Comparison of ENCODE assay signal across 8 mouse cellular contexts in genomic region chr17:50189381-50190012, GRCm38 (mm10). TPM values are rescaled to one million over a fixed set of nuclear protein-coding genes. Genes with fewer than 3 reads are reported as not detected.
A peak's percentile ranks its signal among the peaks of the same experiment; 100 is the strongest.
DNase-seq lines count a peak whose midpoint lies in the region; ATAC-seq and TF ChIP-seq lines count a peak whose summit lies in the region.

No protein-coding gene starts in this region.

- no peaks in the 10 kb centered on the region for H3K9me3 ChIP-seq in ES-Bruce4 (replicated peaks; ENCODE audit: control insufficient read depth, insufficient read depth, low read length, poor library complexity, severe bottlenecking)
- no peaks in the 10 kb centered on the region for H3K9me3 ChIP-seq in forebrain, embryonic 12.5 days

- no peak overlapping the region for H3K27ac ChIP-seq in ES-Bruce4 (ENCODE audit: insufficient read depth, low read length)
- 0 out of 2 replicates have a peak overlapping the region, but pooled peaks have one; percentile 19 for H3K27ac ChIP-seq in forebrain, embryonic 12.5 days

- H3K4me1 ChIP-seq in ES-Bruce4 (ENCODE audit: control insufficient read depth, insufficient read depth, low read length) = no peaks in the 10 kb centered on the region
- H3K4me1 ChIP-seq in forebrain, embryonic 12.5 days = peaks cover 33% of the 10 kb centered on the region

- intact Hi-C loops in heart, postnatal 14 days (cut with DNase I) = loop anchor here (2.0 to 10.0 kb wide), 2 partner anchors 55 to 221 kb away; no protein-coding TSS in a partner anchor

- no peak for TF ChIP-seq POLR2A in ES-Bruce4 (IDR thresholded peaks at IDR 0.05; ENCODE audit: insufficient read depth, low read length)

- DNase-seq in adrenal gland, postnatal 14 days = peak; percentile 74
- peak; percentile 82 to 83 for DNase-seq in heart, postnatal 14 days
- peak; percentile 54 to 81 for DNase-seq in kidney, postnatal 36 days
- peak; percentile 80 to 84 for DNase-seq in lung, postnatal 4 days
- DNase-seq in ovary, postnatal 36 days (ENCODE audit: low spot score) = peak; percentile 73

- H3K9ac ChIP-seq in ES-Bruce4 (ENCODE audit: low read depth, poor library complexity, severe bottlenecking) = peak overlapping the region; percentile 69
- H3K9ac ChIP-seq in forebrain, embryonic 12.5 days = peak overlapping the region; percentile 69

- TF ChIP-seq CTCF in ES-Bruce4 (IDR thresholded peaks at IDR 0.05; ENCODE audit: low read depth, low read length) = peak; percentile 40

- WGBS in forebrain, embryonic 12.5 days = 1% methylated on average over 24 of the region's 24 CpGs

- TF ChIP-seq EP300 in ES-Bruce4 (IDR thresholded peaks at IDR 0.05; ENCODE audit: insufficient read depth, low read depth, low read length) = no peak

- peak overlapping the region; percentile 100 for H3K4me2 ChIP-seq in forebrain, embryonic 12.5 days

- peak overlapping the region; percentile 60 for H3K4me3 ChIP-seq in ES-Bruce4 (ENCODE audit: low read depth, low read length)
- H3K4me3 ChIP-seq in forebrain, embryonic 12.5 days (replicated peaks) = peak overlapping the region; percentile 68

- peak; percentile 62 for ATAC-seq in forebrain, embryonic 12.5 days (ENCODE audit: low FRiP score)
- ATAC-seq in frontal cortex, adult (ENCODE audit: low TSS enrichment) = no peak

- peaks cover 10% of the 10 kb centered on the region for H3K27me3 ChIP-seq in ES-Bruce4 (ENCODE audit: control insufficient read depth, insufficient read depth, low read length, poor library complexity, severe bottlenecking)
- peaks cover 45% of the 10 kb centered on the region for H3K27me3 ChIP-seq in forebrain, embryonic 12.5 days

- H3K36me3 ChIP-seq in ES-Bruce4 (ENCODE audit: control insufficient read depth, insufficient read depth, low read length, poor library complexity, severe bottlenecking) = no peaks in the 10 kb centered on the region
- H3K36me3 ChIP-seq in forebrain, embryonic 12.5 days (replicated peaks) = no peaks in the 10 kb centered on the region

RNA-seq across cellular contexts. Expression of gene Rftn1, which starts 1.0 kb away (rescaled TPM):
- 1.1 TPM in 2 replicates for polyA plus RNA-seq in ES-Bruce4 (2011; ENCODE audit: insufficient read depth, insufficient read length, low read depth, missing spikeins)
- total RNA-seq in adrenal gland, postnatal 14 days (2021) = 17.6 and 24.0 TPM in 2 replicates
- 13.4 and 15.4 TPM in 2 replicates for polyA plus RNA-seq in forebrain, embryonic 12.5 days (2016; fragmentation: Nextera tagmentation; extraction: Ambion mirVana)
- total RNA-seq in heart, postnatal 14 days (2021) = 10 to 100 TPM; 52.4 to 53.7 TPM
